Mouse (Mus musculus) gastrocnemius, postnatal 36 days (tissue): ENCODE results near the gene Rtn4ip1. TPM values are rescaled to one million over a fixed set of nuclear protein-coding genes. Genes with fewer than 3 reads are reported as not detected.

ENCODE experiments used
- DNase-seq, 2 experiments: peaks; one replicate each; pipeline ENCODE4 v3.0.0; 2022
- intact Hi-C: fragments of 180-260 bp; cut with DNase I; formaldehyde crosslinking; loops from one replicate; pipeline ENCODE4 v1.15.1; 2025
- long read RNA-seq, 2 experiments: library from polyadenylated mRNA; stranded (forward); transcript quantifications; one replicate each; pipeline ENCODE4 v2.0.0; 2021
- total RNA-seq, 2 experiments: library from RNA; stranded (reverse); gene quantifications; 2 replicates each; pipeline ENCODE4 v1.2.3; 2021

The Rtn4ip1 gene
- total RNA-seq = 10 to 100 TPM; 22.0 to 22.8 TPM
- long read RNA-seq, experiment 1, transcript Rtn4ip1-201 (9 exons, 2,981 nt) = major isoform, 32 of 53 reads
- long read RNA-seq, experiment 1, partial matches to known transcripts = 3 of 53 reads
- long read RNA-seq, experiment 1, other reads (novel, unspliced or antisense) = 18 of 53 reads
- long read RNA-seq, experiment 2, transcript Rtn4ip1-201 (9 exons, 2,981 nt) = major isoform, 28 of 44 reads
- long read RNA-seq, experiment 2, partial matches to known transcripts = 0 of 44 reads
- long read RNA-seq, experiment 2, other reads (novel, unspliced or antisense) = 16 of 44 reads

DNA sequence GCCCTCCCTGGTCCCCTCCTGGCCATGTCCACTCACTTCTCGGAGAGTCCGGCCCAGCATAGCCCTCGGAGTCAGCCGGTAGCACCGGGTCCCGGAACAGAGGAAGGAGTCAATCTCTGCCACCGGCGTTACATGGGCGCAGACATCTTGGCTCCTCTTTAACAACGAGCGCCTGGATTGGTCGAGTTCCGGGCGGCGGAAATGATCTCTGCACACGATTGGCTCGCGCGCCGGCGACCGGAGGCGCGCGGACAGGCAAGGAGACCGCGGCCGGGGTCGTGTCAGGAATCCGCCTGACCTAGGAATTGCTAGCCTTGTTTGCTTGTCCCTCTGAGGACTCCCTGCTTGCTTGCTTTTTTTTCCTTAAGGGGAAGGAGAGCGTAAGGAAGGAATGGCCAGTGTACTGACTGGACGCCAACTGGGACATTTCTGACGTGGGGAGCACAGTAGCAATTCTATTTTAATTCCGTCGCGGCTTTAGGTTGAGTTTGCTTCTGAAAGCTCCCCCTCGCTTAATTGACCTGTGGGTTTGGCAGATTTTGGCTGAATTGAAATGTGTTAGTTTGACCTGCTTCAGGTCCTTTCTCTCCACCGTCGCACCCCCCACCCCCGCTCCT is at the start of gene Rtn4ip1, which contains the start of gene Qrsl1:
Gene Rtn4ip1 (plus strand): TSS at position 230 of the 617 bp plus-strand sequence.
Gene Qrsl1 (minus strand): TSS at position 168 of the 617 bp plus-strand sequence.
- intact Hi-C loops = loop anchor here (5.0 kb wide), 1 partner anchor 324 kb away; the partner anchor contains the start of gene Cd24a
- peak; percentile 86 to 92 for DNase-seq

DNA sequence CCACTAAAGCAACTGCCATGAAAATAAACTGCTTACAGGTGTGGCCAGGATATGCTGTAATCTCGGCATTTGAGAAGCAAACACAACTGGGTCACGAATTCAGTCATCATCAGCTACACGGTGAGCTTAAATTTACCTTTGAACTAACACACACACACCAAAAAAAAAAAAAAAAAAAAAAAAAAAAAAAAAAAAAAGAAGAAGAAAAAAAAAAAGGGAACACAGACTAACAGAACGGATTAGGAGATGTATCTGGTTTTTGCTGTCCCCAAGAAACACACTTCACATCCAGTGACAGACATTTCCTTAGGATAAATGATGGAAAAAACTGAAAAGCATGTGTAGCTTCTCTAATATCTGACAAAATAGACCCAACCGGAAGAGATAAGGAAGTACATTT is 49.7 kb upstream of the Rtn4ip1 start:
- no peak for DNase-seq
- intact Hi-C loops = loop anchor here (2.0 kb wide), 1 partner anchor 15 kb away; no protein-coding TSS in a partner anchor

DNA sequence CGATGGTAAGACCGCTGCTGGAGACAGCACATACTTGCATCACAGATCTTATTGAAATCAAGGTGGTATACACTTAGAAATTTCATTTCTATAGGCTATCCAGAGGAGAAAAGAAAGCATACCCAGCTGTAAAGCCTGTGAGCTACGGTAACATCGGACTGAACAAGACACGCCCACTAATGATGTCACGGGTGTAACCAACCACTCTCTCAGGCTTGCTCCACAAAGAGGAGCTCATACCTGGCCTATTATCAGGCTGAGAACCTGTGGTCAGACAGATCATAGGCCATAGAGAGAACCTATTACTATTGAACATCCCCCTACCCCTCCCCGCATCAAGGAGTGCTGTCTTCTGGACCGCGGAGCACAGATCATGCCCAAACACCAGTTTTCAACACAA is 45.7 kb upstream of the Rtn4ip1 start:
- DNase-seq = no peak
- intact Hi-C loops = no loop called here

DNA sequence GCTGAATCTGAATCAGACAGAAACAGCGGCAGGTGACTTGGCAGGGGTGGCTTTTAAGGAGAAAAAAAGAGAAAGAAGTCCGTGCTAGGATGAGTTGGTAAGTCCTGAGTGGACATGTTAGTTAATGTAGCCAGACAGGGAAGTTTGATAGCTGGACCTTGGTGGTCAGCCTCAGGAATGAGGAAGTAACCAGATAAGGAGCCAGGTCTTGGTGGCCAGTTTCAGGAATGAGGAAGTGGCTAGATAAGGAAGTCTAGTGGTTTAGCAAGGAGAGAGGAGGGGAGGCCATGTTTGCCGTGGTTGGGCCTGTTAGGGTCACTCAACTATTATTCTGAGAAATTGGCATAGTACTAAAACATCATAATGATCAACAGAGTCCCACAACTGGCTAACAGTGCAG is 45.3 kb upstream of the Rtn4ip1 start:
- intact Hi-C loops = no loop called here
- DNase-seq = no peak

DNA sequence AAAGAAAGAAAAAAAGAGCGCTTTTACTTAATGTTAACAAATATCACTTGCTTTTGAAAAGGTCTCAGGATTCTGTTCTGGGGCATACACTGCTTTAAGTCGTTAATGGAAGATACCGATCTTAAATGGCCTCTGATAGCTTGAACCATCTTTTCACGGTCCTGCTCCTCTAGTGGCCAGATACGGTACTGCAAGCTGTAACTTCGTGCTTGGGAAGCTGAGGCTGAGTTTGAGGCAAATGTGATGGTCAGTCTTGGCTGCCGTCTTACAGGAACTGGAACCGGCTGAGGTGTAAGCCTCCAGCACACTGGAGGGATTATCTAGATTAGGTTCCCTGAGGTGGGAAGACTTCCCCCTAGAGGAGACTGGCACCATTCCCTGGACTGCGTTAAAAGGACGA is 30.9 kb upstream of the Rtn4ip1 start:
- DNase-seq = peak in 1 of 2 experiments; percentile 6
- intact Hi-C loops = no loop called here

DNA sequence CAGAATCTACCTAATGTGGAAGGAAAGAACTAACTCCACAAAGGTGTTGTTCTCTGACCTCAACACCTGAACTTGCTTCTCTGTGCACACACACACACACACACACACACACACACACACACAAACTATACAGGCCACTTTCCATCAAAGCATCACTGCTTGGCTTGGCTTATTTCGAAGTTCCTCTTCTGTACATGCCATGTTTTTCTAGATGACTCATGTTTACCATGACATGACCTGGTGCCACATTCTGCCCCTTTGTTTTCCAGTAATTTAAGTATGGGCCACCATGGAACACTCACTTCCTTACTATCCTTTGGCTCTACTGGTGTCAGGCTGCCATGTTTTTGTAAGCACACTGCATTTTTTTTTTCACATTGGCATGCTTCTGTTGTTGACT is 30.1 kb upstream of the Rtn4ip1 start:
- DNase-seq = no peak
- intact Hi-C loops = no loop called here

DNA sequence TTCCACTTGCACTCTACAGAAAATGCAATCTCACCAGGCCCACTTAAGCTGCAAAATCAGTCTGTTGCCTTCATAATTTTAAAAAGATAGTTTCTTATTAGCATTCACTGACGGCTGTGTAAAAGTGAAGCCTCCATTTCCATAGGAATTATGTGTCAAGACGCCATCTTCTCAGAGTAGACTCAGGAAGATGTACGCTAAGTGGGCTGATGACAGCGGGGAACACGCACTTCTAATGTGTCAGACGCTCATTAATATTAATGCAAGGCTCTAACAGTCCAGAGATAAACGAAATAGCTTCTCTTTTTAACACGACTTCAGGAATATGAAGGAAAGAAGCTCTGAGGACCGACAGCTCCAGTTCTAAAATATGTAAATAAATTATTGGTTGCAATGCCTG is 13.9 kb upstream of the Rtn4ip1 start:
- no peak for DNase-seq
- intact Hi-C loops = no loop called here

DNA sequence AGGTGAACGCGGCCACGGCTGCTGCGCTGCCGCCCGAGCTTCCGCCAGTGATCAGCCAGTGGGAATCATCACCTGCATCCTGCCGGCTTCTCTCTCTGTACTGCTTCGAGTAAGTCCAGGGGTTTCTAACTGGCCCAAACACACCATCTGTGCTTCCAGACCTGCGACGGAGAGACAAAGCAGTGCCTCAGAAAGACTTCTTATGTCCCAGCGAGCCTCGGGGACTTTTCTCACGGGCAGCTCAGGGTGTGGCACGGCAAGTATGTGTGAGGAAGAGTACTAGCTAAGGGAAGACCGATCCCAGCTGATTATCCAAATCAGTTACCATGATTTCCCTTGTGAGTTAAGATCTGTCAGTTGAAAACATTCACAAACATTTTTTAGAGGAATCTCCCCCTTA is 12.6 kb upstream of the Rtn4ip1 start:
- intact Hi-C loops = no loop called here
- DNase-seq = no peak

DNA sequence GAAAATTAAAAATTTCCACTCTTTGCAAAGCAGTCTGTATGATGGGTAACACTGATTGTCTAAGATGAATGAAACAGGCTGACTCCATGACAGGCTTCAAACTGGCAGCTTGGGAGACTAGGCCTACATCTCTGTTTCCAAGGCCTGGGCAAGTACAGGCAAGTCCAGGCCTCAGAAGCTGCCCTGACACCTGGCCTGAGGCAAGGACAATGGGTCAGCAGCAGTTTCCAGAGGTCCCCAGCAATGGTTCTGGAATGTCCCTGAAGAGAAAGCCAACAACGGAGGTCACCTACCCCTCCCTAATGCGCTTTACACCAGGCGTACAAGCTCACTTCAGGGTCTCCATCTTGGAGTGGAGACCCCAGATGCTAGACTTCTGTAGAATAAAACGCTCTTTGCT is 8.6 kb upstream of the Rtn4ip1 start:
- intact Hi-C loops = no loop called here
- DNase-seq = no peak

DNA sequence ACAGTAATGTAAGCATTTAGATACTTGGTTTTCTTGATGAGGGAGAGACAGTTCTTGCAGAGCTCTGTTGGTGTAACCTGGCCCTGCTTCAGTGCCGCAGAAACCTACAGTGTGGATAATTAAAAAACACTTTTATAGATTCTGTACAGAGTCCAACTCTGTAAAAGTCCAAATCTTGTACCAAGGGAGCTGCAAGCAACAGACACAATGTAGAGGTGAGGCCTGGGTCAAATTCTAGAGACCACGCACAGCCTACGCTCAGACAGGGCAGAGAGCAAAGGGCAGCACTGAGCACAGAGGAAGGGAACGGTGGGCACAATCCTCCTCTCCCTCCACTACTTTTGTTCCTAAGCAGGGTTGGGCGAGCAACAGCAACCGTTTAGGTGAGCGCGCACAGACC is 5.5 kb upstream of the Rtn4ip1 start:
- no peak for DNase-seq
- intact Hi-C loops = no loop called here

DNA sequence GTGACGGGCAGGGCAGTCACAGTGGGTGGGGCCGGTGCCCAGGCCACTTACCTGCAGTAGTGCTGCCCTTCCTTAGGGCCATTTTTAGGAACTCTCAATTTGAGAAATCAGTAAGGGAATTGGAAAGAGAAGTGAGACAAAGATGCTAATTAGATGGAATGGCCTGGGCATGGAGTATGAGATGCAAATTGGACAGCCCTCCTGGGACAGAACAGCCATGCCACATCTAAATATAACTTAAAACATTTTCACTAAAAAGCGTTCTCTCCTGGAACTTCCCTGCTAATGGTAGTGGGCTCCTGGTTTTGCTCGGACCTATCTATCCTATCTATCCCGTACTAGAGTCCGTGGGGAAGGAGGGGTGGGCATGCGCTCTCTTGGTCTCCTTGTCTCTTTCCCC is 3.3 kb upstream of the Rtn4ip1 start:
- intact Hi-C loops = no loop called here
- DNase-seq = no peak

DNA sequence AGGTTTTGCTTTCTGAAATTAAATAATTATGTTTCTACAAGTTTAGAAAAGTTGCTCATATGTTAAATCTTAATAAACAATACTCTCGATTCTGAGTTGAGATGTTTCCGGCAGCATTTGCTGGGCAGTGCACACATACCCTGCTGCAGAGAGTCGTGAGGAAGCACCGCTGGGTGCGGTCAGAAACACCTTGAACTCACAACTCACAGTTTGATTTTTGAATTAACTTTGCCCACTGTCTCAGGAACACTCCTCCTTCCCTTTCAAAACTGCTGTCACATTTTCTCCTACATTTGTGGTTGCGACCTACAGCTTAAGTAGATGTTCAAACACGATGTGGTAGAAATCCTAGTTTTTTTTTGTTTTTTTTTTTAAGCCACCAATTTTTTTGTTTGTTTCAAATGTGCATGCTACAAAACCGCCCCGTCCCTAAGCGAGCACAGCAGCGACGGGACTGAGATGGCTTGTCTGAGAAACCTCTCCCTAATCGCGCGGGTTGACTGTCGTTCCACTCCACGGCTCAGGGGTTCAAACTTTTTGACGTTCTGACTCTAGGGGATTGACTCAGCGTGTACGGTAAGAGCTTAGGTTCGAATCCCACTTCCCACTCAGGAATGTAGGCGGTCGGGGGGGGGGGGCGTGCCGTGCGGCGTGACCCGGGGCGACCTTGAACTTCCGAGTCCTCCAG is 580 bp upstream of the Rtn4ip1 start:
- DNase-seq = no peak
- intact Hi-C loops = loop anchor here (5.0 kb wide), 1 partner anchor 324 kb away; the partner anchor contains the start of gene Cd24a

DNA sequence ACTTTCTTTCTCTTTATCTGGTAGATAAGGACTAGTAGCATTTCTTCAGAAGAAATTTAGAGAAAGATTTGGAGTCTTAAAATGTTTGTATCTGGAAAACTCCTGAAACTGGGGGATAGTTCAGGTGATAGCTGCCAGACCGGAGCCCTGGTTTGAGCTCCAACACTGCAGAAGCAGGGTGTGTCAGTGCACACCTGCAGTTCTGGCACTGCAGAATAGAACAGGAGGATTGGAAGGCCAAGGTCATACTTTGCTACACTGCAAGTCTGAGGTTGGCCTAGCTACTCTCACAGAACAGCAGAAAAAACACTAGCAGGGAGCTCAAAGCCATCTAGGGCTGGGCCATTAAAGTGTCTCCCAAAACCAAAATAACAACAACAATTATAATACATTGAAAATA is 3.0 kb downstream of the Rtn4ip1 start:
- intact Hi-C loops = loop anchor here (5.0 kb wide), 1 partner anchor 327 kb away; the partner anchor contains the start of gene Cd24a
- DNase-seq = no peak

DNA sequence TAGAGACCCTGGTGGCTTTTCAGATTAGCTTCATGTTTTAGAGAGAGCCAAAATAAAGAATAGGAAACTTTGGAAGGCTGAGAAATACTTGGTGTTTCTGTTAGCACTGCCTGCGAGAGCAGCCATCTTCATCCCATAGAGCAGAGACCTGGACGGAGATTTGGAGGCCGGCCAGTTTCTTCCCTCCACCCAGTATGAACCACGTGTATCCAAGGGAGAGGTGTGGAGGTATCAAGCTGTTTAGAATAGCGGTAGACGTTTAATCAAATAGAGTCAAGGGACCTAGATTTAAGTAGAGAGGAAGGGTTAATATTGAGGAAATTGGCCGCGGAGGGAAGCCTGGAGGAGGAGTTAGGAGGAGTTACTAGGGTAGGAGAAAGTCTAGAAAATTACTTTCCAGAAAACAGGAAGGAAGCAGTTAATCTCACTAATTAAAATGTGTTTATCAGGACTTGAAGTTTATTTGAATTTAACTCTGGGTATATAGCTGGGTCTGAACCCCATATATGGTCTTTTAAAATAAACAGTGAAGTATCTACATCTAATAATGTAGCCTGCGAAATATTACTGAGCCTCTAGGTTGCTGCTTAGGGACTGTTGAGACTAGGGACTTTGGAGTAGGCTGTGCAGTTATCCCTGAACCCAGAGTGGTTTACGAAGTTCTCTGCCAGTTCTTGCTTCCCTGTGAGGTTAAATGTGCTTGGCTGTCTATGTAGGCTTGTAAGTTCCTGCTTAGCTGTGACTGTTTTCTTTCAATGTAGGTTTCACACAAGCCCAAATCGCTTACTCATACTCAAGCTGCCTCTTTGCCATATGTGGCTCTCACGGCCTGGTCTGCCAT is 8.6 kb downstream of the Rtn4ip1 start:
- no peak for DNase-seq
- intact Hi-C loops = no loop called here

DNA sequence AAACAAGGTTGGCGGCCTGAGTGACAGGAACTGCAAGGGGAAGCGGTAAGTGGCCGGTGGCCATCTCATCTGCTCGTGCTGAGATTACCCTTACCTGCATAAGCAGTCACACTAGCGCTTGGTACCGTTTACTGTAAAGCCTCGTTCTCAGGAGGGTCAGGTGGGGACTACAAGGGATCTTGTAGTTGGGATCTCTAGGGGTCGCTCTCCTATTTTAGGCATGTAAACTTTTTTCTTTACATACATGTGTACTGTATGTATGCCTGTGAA is 9.2 kb downstream of the Rtn4ip1 start:
- no peak for DNase-seq
- intact Hi-C loops = no loop called here

DNA sequence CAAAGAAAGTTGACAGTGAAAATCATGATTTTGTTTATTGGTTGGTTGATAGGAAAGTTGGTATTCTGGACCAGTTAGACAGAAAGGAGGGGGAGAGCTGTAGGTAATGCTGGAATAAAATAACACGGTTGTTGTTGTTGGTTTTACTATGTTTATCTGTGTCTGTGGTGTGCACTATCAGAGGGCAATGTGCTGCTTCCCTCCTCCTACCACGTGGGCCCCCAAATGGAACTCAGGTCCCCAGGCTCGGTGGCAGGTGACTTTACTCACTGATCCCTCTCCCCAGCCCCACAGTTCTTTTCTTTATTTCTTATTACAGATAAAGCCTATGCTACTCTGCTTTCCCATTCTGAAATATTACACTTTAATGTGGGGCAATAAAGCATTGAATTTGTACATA is 10.6 kb downstream of the Rtn4ip1 start:
- no peak for DNase-seq
- intact Hi-C loops = no loop called here

DNA sequence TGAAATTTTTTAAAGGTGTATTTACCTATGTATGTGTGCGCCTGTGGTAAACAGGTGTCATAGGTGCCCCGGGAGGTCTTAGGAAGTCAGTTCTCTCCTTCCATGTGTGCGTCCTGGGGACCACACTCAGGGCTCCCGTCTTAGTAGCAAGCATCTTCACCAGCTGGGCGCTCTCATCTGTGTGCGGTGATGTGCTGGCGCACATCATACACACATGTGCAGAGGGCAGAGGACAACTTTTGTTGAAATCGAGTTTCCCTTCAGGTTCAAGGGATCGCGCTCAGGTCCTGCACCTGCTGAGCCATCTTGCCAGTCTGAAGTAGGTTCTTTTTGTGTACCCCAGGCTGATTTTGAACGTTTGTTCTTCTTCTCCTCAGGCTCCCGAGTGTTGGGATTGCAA is 14.6 kb downstream of the Rtn4ip1 start:
- DNase-seq = no peak
- intact Hi-C loops = no loop called here

DNA sequence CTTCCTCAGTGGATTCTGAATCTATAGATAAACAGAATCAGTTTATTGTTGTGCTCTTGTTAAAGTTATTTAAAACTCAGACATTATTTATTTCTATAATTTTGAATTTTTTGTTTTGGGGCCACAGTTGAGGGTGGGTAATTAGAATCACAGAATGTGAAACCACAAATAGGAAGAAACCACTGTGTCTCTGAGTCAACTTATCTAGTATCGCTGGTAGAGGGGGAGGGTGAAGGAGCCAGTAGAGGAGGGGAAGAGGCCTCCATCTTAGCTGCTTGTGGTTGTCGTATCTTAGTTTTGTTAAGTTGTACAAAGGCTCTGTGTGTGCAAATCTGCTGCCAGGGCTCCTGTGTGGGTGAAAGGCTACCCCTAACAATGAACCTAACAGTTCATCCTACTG is 15.1 kb downstream of the Rtn4ip1 start:
- intact Hi-C loops = no loop called here
- no peak for DNase-seq

DNA sequence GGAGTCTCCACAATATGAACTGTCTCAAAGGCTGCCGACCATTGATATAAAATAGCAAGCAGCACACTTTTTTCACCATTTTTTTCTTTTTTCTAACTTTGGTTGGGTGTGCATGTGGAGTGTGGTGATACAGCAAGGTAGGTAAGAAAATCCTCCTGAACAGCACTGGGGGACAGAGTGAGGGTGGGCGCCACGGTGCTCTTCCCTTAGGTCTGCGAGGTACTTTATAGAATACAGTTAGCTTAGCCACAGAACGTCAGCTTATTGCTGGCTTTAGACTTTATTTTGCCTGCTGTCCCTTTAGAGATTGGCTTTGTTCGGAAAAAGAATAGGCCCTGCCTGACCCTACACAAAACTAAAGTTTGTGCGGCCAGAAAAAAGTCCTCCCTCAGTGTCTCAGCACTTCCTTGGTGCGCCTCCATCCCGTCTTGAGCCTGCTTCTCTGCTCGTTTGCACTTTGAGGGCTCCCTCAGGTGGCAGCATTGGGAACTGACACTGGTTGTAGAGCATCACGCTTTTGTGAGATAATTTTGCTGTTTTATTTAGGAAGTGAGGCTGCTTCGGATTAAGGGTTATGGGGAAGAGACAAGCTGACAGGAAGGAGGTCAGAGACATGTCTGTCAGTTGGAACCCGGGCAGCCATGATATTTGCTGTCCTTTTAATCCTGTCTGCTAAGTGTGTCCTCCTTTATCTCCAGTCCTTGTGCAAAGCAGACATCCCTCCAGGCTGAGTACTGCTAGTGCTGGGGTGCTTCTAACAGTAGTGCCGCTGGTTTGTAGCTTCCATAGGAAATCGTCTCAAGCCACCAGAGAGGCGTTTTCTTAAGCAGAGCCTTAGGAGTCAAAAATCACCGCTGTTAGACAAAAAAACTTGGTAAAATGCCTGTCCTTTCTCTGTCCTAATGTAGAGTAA is 17.3 kb downstream of the Rtn4ip1 start:
- DNase-seq = peak; percentile 60 to 69
- intact Hi-C loops = loop anchor here (1.0 kb wide), 1 partner anchor 344 kb away; no protein-coding TSS in a partner anchor

DNA sequence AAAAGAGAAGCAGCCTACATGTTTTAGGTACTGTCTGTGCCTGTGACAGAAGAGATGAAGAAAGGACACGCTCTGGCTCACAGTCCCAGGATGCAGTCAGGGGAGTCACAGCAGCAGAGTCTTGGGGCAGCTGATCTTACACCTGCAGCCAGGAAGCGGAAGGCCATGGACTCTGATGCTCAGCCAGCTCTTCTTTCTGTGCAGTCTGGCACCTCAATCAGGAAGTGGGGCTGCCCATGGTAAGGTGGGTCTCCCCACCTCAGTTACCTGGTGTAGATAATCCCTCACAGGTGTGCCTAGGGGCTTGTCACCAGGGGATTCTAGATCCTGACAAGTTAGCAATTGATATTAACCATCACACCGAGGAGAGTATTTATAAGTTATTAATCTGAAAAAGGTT is 21.5 kb downstream of the Rtn4ip1 start:
- no peak for DNase-seq
- intact Hi-C loops = no loop called here
